Mouse (Mus musculus): ENCODE data around the gene Vgll4. TPM values are rescaled to one million over a fixed set of nuclear protein-coding genes. Genes with fewer than 3 reads are reported as not detected.

Gene Vgll4
- total and polyA plus RNA-seq, 3 experiments, result 33.3 to 39.4 (median 35.0) TPM

DNA sequence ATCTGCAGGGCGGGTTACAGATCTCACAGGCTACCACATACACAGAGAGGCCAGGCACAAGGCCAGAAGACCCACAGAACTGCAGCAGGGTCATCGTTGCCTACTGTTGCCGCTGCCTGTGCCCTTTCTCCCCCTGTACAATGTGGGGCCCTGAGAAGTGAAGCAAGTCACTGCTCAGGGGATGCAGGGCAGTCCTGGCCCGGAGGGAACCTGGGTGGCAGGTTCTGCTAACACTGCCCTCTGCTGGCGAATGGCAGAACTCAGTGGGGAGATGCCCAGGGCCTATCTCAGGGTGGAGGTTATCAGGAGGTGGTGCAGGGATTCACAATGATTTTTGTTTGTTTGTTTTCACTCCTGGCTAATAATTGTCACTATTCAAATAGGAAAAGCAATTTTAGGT lies 37.9 kb upstream of the Vgll4 start:
- DNase-seq (ENCODE audit: low spot score) (peak; percentile 59), ATAC-seq (ENCODE audit: extremely low read depth, insufficient number of reproducible peaks, low FRiP score, poor library complexity, severe bottlenecking) (peak; percentile 41; the same call in 1 of the 2 replicates)
- peaks cover 90% of the 10 kb centered on the region for H3K36me3 ChIP-seq (replicated peaks)
- no peaks in the 10 kb centered on the region for H3K4me1 ChIP-seq (ENCODE audit: insufficient read depth, low read depth, low read length)
- TF ChIP-seq GATA1 (IDR thresholded peaks at IDR 0.05; ENCODE audit: borderline replicate concordance, low read length) (no peak), TAL1 (conservative IDR thresholded peaks at IDR 0.05; ENCODE audit: low read depth, low read length) (no peak), CTCF (IDR thresholded peaks at IDR 0.05; ENCODE audit: low read depth, low read length) (peak; percentile 89)
- H3K4me3 ChIP-seq (ENCODE audit: low read depth, low read length), result no peak overlapping the region
- H3K9me3 ChIP-seq (replicated peaks), result no peaks in the 10 kb centered on the region
- H3K27me3 ChIP-seq (ENCODE audit: insufficient read depth, low read length), result no peaks in the 10 kb centered on the region

DNA sequence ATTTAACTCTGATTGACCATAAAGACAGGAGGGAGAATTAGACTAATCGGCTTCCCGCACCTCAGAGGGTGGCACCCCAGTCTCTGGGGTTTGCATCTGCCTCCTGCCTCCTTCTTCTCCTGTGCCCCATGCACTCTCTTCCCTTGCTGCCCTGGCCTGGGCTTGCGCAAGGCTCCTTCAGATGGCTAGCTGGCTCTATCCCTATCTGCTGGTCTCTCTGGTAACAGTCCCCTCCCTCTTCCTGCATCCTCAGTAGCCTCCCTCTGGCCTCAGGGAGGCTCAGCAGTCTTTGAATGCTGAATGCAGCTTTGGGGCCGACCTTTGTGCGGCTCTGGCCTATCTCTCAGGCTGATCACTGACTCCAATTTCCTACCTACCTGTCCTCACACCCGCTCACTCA lies 37.2 kb upstream of the Vgll4 start:
- no peaks in the 10 kb centered on the region for H3K9me3 ChIP-seq (replicated peaks)
- TF ChIP-seq TAL1 (conservative IDR thresholded peaks at IDR 0.05; ENCODE audit: low read depth, low read length) (no peak), GATA1 (IDR thresholded peaks at IDR 0.05; ENCODE audit: borderline replicate concordance, low read length) (no peak), GATA2 (IDR thresholded peaks at IDR 0.05; ENCODE audit: borderline replicate concordance, low read depth, low read length) (no peak), POLR2AphosphoS5 (IDR thresholded peaks at IDR 0.05; ENCODE audit: insufficient replicate concordance, low read depth, low read length) (no peak), CTCF (IDR thresholded peaks at IDR 0.05; ENCODE audit: low read depth, low read length) (no peak)
- no peaks in the 10 kb centered on the region for H3K27me3 ChIP-seq (ENCODE audit: insufficient read depth, low read length)
- no peak; the same call in 1 of the 2 replicates for ATAC-seq (ENCODE audit: extremely low read depth, insufficient number of reproducible peaks, low FRiP score, poor library complexity, severe bottlenecking)
- H3K36me3 ChIP-seq (replicated peaks), result peaks cover 88% of the 10 kb centered on the region
- H3K4me1 ChIP-seq (ENCODE audit: insufficient read depth, low read depth, low read length), result no peaks in the 10 kb centered on the region
- no peak for DNase-seq (ENCODE audit: low spot score)
- H3K4me3 ChIP-seq (ENCODE audit: low read depth, low read length), result no peak overlapping the region

GRCm38 (mm10) chr6:115006065-115006464 lies 36.3 kb upstream of the Vgll4 start:
- H3K4me1 ChIP-seq (ENCODE audit: insufficient read depth, low read depth, low read length), result no peaks in the 10 kb centered on the region
- no peak overlapping the region for H3K4me3 ChIP-seq (ENCODE audit: low read depth, low read length)
- H3K27me3 ChIP-seq (ENCODE audit: insufficient read depth, low read length), result no peaks in the 10 kb centered on the region
- no peak for TF ChIP-seq CTCF (IDR thresholded peaks at IDR 0.05; ENCODE audit: low read depth, low read length)
- no peak for TF ChIP-seq TAL1 (conservative IDR thresholded peaks at IDR 0.05; ENCODE audit: low read depth, low read length)
- no peak for ATAC-seq (ENCODE audit: extremely low read depth, insufficient number of reproducible peaks, low FRiP score, poor library complexity, severe bottlenecking)
- H3K9me3 ChIP-seq (replicated peaks), result no peaks in the 10 kb centered on the region
- DNase-seq (ENCODE audit: low spot score), result no peak
- peaks cover 84% of the 10 kb centered on the region for H3K36me3 ChIP-seq (replicated peaks)

DNA sequence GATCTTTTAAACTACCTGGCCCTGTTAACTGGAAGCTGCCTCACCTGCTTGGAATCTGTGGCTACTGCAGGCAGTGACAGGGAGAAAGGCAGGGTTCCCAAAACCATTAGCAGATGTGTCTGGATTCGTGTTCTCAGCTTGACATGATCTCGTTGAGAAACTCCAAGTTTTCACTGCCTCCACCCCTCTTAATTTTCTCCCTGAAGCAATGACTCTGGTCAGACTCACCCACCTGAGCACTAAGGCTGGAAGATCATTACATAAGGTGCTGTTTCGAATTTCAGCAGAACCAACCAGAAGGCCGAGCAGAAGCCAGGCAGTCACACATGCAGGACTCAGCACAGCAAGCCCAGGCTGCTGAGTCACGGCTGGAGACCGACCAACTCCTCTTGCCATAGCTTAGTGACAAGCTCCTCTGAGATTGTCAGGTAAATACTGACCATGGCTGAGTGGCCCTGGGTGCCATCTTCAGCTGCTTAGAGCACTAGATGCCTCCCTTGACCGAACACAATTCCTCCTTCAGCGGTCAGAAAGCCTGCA lies 35.6 kb upstream of the Vgll4 start:
- H3K36me3 ChIP-seq (replicated peaks), result peaks cover 81% of the 10 kb centered on the region
- ATAC-seq (ENCODE audit: extremely low read depth, insufficient number of reproducible peaks, low FRiP score, poor library complexity, severe bottlenecking), result no peak

DNA sequence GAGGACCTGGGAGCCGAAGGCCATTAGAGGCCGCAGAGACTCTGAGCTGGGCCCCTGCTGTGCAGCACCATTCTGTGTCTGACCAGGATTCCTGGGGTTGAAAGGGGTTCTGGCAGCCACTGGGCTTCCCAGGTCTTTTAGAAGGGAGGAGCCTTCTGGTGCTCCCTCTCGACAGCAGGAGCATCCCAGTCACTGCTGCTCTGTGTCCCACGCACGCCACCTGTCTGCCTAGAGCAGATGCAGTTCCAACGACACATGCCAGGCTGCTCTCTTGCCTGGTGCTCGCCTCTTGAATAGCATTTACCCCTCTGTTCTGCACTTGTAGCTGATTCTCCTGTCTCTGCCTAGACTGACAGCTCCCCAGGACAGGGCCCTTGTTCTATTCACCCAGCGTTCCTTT lies 34.8 kb upstream of the Vgll4 start:
- DNase-seq (ENCODE audit: low spot score), result no peak
- Histone ChIP-seq H3K36me3 (replicated peaks) (peaks cover 81% of the 10 kb centered on the region), H3K4me1 (ENCODE audit: insufficient read depth, low read depth, low read length) (no peaks in the 10 kb centered on the region), H3K27me3 (ENCODE audit: insufficient read depth, low read length) (no peaks in the 10 kb centered on the region), H3K9me3 (replicated peaks) (no peaks in the 10 kb centered on the region), H3K4me3 (ENCODE audit: low read depth, low read length) (no peak overlapping the region)
- TF ChIP-seq POLR2AphosphoS5 (IDR thresholded peaks at IDR 0.05; ENCODE audit: insufficient replicate concordance, low read depth, low read length) (no peak), GATA2 (IDR thresholded peaks at IDR 0.05; ENCODE audit: borderline replicate concordance, low read depth, low read length) (no peak), CTCF (IDR thresholded peaks at IDR 0.05; ENCODE audit: low read depth, low read length) (no peak), GATA1 (IDR thresholded peaks at IDR 0.05; ENCODE audit: borderline replicate concordance, low read length) (no peak), TAL1 (conservative IDR thresholded peaks at IDR 0.05; ENCODE audit: low read depth, low read length) (no peak)
- ATAC-seq (ENCODE audit: extremely low read depth, insufficient number of reproducible peaks, low FRiP score, poor library complexity, severe bottlenecking), result no peak

More for the DNA sequence above, 35.6 kb upstream of the Vgll4 start:
- Histone ChIP-seq H3K4me3 (ENCODE audit: low read depth, low read length) (no peak overlapping the region), H3K4me1 (ENCODE audit: insufficient read depth, low read depth, low read length) (no peaks in the 10 kb centered on the region), H3K27me3 (ENCODE audit: insufficient read depth, low read length) (no peaks in the 10 kb centered on the region), H3K9me3 (replicated peaks) (no peaks in the 10 kb centered on the region)
- TF ChIP-seq TAL1 (conservative IDR thresholded peaks at IDR 0.05; ENCODE audit: low read depth, low read length) (no peak), GATA2 (IDR thresholded peaks at IDR 0.05; ENCODE audit: borderline replicate concordance, low read depth, low read length) (no peak), GATA1 (IDR thresholded peaks at IDR 0.05; ENCODE audit: borderline replicate concordance, low read length) (no peak), POLR2AphosphoS5 (IDR thresholded peaks at IDR 0.05; ENCODE audit: insufficient replicate concordance, low read depth, low read length) (no peak), CTCF (IDR thresholded peaks at IDR 0.05; ENCODE audit: low read depth, low read length) (no peak)
- DNase-seq (ENCODE audit: low spot score), result no peak

- ATAC-seq (ENCODE audit: extremely low read depth, insufficient number of reproducible peaks, low FRiP score, poor library complexity, severe bottlenecking) (no peak), DNase-seq (ENCODE audit: low spot score) (no peak)
- H3K36me3 ChIP-seq (replicated peaks), result peaks cover 33% of the 10 kb centered on the region
- H3K4me1 ChIP-seq (ENCODE audit: insufficient read depth, low read depth, low read length), result no peaks in the 10 kb centered on the region
- H3K9me3 ChIP-seq (replicated peaks), result no peaks in the 10 kb centered on the region
- H3K4me3 ChIP-seq (ENCODE audit: low read depth, low read length), result no peak overlapping the region
- TF ChIP-seq POLR2AphosphoS5 (IDR thresholded peaks at IDR 0.05; ENCODE audit: insufficient replicate concordance, low read depth, low read length), result no peak
- TF ChIP-seq CTCF (IDR thresholded peaks at IDR 0.05; ENCODE audit: low read depth, low read length), result no peak
- no peak for TF ChIP-seq GATA2 (IDR thresholded peaks at IDR 0.05; ENCODE audit: borderline replicate concordance, low read depth, low read length)
- no peak for TF ChIP-seq TAL1 (conservative IDR thresholded peaks at IDR 0.05; ENCODE audit: low read depth, low read length)
- TF ChIP-seq GATA1 (IDR thresholded peaks at IDR 0.05; ENCODE audit: borderline replicate concordance, low read length), result no peak
- no peaks in the 10 kb centered on the region for H3K27me3 ChIP-seq (ENCODE audit: insufficient read depth, low read length)
Observed at GRCm38 (mm10) chr6:114998374-114999031, 28.7 kb upstream of the Vgll4 start.
